Mouse (Mus musculus): ENCODE results near the gene Lhfpl5. TPM values are rescaled to one million over a fixed set of nuclear protein-coding genes. Genes with fewer than 3 reads are reported as not detected.

Gene Lhfpl5
- polyA plus RNA-seq (2015; fragmentation: Nextera tagmentation; extraction: Ambion mirVana) = 0.28 and 0.30 TPM in 2 replicates

GRCm38 (mm10) chr17:28575244-28576125, at the start of gene Lhfpl5:
Gene Lhfpl5, plus strand, starts transcription at chr17:28575641.

GRCm38 (mm10) chr17:28530506-28530905, 44.9 kb upstream of the Lhfpl5 start, which contains the start of gene Armc12:
Gene Armc12, plus strand, starts transcription at chr17:28530806.

GRCm38 (mm10) chr17:28549111-28549510, 26.3 kb upstream of the Lhfpl5 start, which contains the start of gene Clpsl2:
Gene Clpsl2, plus strand, starts transcription at chr17:28549411.

GRCm38 (mm10) chr17:28560598-28560997, 14.8 kb upstream of the Lhfpl5 start, which contains the start of gene Clps:
Gene Clps, minus strand, starts transcription at chr17:28560766.

GRCm38 (mm10) chr17:28622300-28622759, 46.9 kb downstream of the Lhfpl5 start, which contains the start of gene Srpk1:
Gene Srpk1, minus strand, starts transcription at chr17:28622709.

Small RNA genes within 50 kb of the gene (microRNA-seq; reads per million reads assigned to microRNA genes)
- gene Gm25195 = not detected
- not detected for gene Mir6969

Other genes starting within 250 kb of the Lhfpl5 start
- gene Rpl10a, start 247.2 kb upstream of the Lhfpl5 start, polyA plus RNA-seq (2015; fragmentation: Nextera tagmentation; extraction: Ambion mirVana) = 494 and 559 TPM in 2 replicates
- gene Tead3, start 224.8 kb upstream of the Lhfpl5 start, polyA plus RNA-seq (2015; fragmentation: Nextera tagmentation; extraction: Ambion mirVana) = 13.9 and 17.8 TPM in 2 replicates
- gene Tulp1, start 210.4 kb upstream of the Lhfpl5 start, polyA plus RNA-seq (2015; fragmentation: Nextera tagmentation; extraction: Ambion mirVana) = 3.2 and 4.8 TPM in 2 replicates
- gene Fkbp5, start 58.1 kb upstream of the Lhfpl5 start, polyA plus RNA-seq (2015; fragmentation: Nextera tagmentation; extraction: Ambion mirVana) = 12.4 and 15.0 TPM in 2 replicates
- gene Armc12, start 44.8 kb upstream of the Lhfpl5 start, polyA plus RNA-seq (2015; fragmentation: Nextera tagmentation; extraction: Ambion mirVana) = not detected in 2 replicates
- not detected in 2 replicates for gene Clpsl2, start 26.2 kb upstream of the Lhfpl5 start, polyA plus RNA-seq (2015; fragmentation: Nextera tagmentation; extraction: Ambion mirVana)
- gene Clps, start 14.9 kb upstream of the Lhfpl5 start, polyA plus RNA-seq (2015; fragmentation: Nextera tagmentation; extraction: Ambion mirVana) = 0.22 TPM in 1 of 2 replicates, not detected in the other
- gene Srpk1, start 47.1 kb downstream of the Lhfpl5 start, polyA plus RNA-seq (2015; fragmentation: Nextera tagmentation; extraction: Ambion mirVana) = 39.4 and 42.8 TPM in 2 replicates
- gene Slc26a8, start 114.6 kb downstream of the Lhfpl5 start, polyA plus RNA-seq (2015; fragmentation: Nextera tagmentation; extraction: Ambion mirVana) = 0.33 and 0.36 TPM in 2 replicates
- gene Mapk14, start 115.7 kb downstream of the Lhfpl5 start, polyA plus RNA-seq (2015; fragmentation: Nextera tagmentation; extraction: Ambion mirVana) = 37.0 and 41.2 TPM in 2 replicates
- 2.0 and 2.2 TPM in 2 replicates for gene AC170998.1, start 150.4 kb downstream of the Lhfpl5 start, polyA plus RNA-seq (2015; fragmentation: Nextera tagmentation; extraction: Ambion mirVana)
- gene Mapk13, start 193.7 kb downstream of the Lhfpl5 start, polyA plus RNA-seq (2015; fragmentation: Nextera tagmentation; extraction: Ambion mirVana) = 27.3 and 28.6 TPM in 2 replicates
- gene Brpf3, start 225.4 kb downstream of the Lhfpl5 start, polyA plus RNA-seq (2015; fragmentation: Nextera tagmentation; extraction: Ambion mirVana) = 3.9 and 4.4 TPM in 2 replicates